Mouse (Mus musculus): Measurements from ENCODE around the gene Rusc2. TPM values are rescaled to one million over a fixed set of nuclear protein-coding genes. Genes with fewer than 3 reads are reported as not detected.
A peak's percentile ranks its signal among the peaks of the same experiment; 100 is the strongest.

The Rusc2 gene
- 100 to 1,000 TPM; 185 to 188 TPM for total RNA-seq (2021)

DNA sequence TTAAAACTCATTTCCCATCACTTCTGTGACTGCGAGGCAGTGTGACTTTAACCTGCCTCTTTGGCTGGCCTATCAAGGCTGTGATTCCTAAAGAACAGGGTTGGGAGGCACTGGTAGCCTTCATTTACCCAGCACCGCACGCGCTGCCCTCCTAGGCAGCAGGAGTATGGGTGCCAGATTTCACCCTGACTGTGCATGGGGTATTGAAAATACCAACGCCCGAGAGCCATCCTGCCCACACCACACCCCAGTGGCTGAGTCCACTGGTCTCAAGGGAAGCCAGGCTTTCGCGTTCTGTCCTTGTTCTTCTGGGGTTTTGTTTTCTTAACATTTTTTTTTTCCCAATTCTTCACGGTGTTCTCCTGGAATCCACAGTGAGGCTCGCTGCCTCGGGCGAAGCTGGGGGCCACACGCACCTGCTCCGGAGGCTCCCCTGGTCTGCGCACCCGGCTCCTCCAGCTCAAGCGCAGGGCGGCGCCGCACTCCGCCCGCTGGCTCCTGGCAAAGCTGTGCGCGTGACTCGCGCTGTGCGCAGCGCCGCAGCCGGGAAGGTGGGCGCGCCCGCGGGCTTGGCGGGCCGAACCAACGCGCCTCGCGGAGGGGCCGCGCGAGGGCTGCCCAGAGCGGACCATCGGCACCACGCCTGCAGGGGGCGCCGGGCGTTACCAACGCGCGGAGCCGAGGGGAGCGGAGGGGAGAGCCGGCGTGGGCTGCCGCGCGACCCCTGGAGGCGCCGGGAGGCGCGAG, at the start of gene Rusc2:
Gene Rusc2, plus strand, starts transcription at position 572 of the 747 bp plus-strand sequence.
- intact Hi-C loops (cut with DNase I): no loop called here
- peak; percentile 91 for DNase-seq

DNA sequence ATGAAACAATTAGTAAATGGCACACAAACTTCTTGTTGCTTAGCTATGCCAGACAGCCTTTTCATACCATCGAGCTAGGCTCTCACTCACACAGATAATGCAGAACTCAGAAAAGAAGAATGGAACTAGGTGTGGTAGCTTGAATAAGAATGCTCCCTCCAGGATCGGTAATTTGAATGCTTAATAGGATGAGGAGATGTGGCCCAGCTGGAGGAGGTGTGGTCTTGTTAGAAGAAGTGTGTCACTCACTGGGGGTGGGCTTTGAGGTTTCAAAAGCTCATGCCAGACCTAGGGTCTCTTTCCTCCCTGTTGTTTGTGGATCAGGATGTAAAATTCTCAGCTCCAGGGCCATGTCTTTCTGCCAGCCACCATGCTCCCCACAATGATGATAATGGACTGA, 47.0 kb upstream of the Rusc2 start:
- no peak for DNase-seq
- intact Hi-C loops (cut with DNase I): no loop called here

DNA sequence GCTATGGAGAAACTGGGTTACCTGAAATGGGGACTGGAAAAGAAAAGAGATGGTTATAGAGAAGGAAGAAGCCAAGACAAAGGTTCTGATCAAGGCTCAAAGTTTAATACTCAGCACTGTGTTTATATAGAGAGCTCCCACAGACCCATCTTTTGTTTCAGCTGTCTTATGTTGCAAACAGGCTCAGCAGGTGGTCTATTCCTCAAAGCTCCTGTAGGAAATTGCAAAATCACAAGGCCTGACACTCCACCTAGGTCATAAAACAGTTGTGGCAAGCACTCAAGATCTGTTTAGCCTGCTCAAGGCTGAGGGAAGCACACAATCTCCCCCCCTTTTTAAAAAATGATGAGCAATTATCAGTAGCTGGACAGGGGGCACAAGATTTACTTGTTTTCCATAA, 45.6 kb upstream of the Rusc2 start:
- intact Hi-C loops (cut with DNase I): no loop called here
- DNase-seq: no peak

- intact Hi-C loops (cut with DNase I): no loop called here
- DNase-seq: no peak
Observed at GRCm38 (mm10) chr4:43340096-43340804, 41.5 kb upstream of the Rusc2 start.

- intact Hi-C loops (cut with DNase I): no loop called here
- no peak for DNase-seq
Observed at GRCm38 (mm10) chr4:43341276-43341891, 40.4 kb upstream of the Rusc2 start.

- DNase-seq: no peak
- intact Hi-C loops (cut with DNase I): no loop called here
Observed at GRCm38 (mm10) chr4:43342443-43342842, 39.3 kb upstream of the Rusc2 start.

DNA sequence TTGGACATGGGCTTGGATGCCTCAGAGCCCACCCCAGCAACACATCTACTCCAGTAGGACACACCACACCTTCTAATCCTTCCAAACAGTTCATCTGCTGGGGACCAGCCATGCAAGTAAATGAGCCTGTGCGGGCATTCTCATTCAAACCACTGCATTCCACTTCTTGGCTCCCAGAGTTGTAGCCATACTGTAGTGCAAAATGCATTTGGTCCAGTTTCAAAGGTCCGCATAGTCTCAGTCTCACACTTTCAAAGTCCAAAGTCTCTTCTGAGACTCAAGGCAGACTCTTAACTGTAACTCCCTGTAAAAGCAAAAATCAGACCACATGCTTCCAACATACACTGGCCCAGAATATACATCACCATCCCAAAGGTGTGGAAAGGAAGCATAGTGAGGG, 36.8 kb upstream of the Rusc2 start:
- no peak for DNase-seq
- intact Hi-C loops (cut with DNase I): no loop called here

DNA sequence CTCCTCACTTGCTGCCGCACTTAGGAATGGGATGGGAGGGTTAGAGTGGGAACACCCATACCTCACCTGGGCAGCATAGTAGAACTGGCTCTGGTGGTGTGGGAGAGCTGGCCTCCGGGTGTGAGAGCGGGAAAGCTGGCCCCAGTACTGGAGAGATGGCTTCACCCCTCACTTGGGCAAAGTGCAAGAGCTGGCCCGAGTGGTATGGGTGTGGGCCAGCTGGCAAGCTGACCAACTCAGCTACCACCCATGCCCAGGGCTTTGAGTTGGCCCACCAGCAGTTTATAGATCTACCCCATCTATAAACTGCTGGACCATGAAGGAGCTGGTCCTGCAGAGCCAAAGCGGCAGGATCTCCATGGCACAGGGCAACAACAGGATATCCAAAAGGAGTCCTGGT, 32.6 kb upstream of the Rusc2 start:
- intact Hi-C loops (cut with DNase I): no loop called here
- DNase-seq: peak; percentile 27

DNA sequence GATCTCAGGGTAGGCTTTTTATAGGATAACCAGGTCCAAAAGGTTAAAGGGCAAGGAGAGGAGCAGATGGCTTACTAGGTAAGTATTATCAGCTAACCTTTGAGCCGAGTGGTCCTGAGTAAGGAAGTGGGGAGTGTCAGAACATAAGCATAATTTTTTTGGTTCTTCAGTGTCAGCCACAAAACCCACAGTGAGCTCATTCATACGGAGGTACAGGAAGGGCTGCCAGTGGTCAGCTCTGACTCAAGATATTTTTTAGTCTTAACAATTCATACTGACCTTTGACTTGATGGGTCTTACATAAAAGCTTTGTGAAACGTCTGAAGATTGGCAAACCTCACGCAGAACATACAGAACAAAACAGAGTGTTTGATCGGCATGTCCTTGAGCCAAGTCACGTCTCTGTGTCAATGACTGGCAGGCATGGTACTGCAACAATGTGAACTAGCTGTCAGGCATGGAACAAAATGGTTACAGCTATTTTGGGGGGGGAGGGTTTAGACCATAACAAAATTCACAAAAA, 31.7 kb upstream of the Rusc2 start:
- intact Hi-C loops (cut with DNase I): no loop called here
- no peak for DNase-seq

DNA sequence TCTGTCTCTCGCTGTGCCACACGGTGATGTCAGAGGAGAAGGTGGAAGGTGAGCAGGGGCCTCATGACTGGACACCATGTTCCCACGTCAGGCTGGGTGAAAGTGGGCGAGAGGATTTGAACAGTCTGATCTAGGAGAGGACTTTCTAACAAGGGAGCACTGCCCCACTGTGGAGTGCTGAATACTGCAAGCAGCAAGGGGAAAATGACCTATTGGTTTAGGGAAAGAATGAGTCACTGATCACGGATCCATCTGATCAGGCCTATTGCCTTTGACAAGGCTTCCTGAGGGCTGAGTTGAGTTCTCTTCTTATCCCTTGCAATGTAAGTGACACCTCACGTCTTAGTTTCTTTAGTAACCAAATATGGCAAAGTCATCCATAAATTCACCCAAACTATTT, 28.1 kb upstream of the Rusc2 start:
- intact Hi-C loops (cut with DNase I): no loop called here

DNA sequence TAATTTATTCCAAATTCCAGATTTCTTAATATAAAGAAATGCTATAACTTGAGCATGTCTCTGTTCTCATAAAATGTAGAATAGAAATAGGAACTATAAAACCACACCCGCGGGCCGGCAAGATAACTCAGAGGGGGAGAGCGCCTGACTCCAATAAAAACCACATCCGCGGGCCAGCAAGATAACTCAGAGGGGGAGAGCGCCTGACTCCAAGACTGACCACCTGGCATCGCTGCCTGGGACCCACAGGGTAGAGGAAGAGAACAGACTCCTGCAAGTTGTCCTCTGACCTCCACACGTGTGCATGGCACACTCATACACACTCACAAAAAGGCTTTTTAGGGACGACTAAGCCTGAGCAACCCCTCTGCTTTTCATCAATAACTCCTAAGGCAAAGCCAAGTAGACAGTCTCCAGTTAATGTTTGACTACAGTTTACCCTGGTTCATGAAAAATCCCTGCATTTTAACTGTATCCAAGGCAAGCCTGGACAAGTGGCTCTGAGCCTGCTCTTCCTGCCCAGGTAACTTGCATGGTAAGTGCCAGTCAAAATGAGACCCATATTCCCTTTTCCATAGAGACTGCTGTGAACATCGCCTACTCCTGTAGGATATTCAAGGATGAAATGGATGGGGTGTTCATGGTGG, 16.7 kb upstream of the Rusc2 start:
- intact Hi-C loops (cut with DNase I): no loop called here
- DNase-seq: no peak

More for the DNA sequence above, 28.1 kb upstream of the Rusc2 start:
- no peak for DNase-seq

- DNase-seq: no peak
- intact Hi-C loops (cut with DNase I): no loop called here
Observed at GRCm38 (mm10) chr4:43367295-43367694, 14.5 kb upstream of the Rusc2 start.

- intact Hi-C loops (cut with DNase I): no loop called here
- DNase-seq: no peak
Observed at GRCm38 (mm10) chr4:43367787-43368186, 14.0 kb upstream of the Rusc2 start.

DNA sequence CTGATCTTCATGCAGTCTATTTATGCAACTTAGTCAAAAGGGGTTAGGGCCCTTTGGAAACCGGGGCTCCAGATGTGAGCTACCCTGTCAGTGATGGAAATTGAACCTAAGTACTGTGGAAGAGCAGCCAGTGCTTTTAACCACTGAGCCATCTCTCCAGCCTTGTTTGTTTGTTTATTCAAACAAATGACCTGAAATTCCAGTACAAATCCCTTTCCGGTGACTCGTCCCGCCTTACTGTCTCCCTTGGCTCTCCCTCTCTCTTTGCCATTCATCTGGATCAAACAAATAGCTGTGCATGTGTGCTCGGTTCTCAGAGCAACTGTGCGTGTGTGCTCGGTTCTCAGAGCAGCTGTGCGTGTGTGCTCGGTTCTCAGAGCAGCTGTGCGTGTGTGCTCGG, 10.4 kb upstream of the Rusc2 start:
- DNase-seq: no peak
- intact Hi-C loops (cut with DNase I): no loop called here

GRCm38 (mm10) chr4:43372155-43372554, 9.6 kb upstream of the Rusc2 start:
- intact Hi-C loops (cut with DNase I): no loop called here

DNA sequence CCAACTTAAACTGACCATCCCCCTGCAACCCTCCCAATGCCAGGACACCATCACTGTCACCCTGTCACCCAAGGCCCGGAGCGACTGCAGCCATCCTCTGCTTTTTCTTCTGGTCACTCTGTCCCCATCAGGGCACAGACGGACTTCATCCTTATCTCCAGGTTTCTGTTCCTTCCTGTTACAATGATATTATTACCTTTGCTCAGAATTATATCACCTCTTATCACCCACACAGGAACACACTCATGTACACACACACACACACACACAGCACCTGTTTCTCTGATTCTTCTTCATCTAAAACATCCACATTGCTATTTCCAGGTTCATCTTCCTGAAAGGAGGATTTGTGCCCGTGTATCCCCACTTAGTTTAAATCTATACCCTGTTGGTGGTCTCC, 7.5 kb upstream of the Rusc2 start:
- no peak for DNase-seq
- intact Hi-C loops (cut with DNase I): no loop called here

More at GRCm38 (mm10) chr4:43372155-43372554, 9.6 kb upstream of the Rusc2 start:
- no peak for DNase-seq

DNA sequence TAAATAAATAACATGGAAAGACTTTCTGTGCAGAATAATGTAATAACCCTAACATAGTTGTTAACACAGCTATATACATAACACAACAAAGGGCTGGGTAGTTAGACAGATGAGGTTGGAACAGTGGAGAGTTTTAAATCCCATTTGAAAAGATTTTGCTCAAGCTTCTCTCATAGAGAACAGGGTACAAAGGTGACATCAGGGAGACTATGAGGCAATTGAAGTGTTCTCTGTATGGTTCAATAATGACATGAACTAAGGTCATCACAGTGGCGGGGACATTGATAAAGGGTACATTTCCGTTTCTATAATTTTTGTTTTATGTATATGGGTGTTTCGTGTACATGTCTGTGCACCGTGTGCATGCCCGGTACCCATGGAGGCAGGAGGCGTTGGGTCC, 2.2 kb upstream of the Rusc2 start:
- no peak for DNase-seq
- intact Hi-C loops (cut with DNase I): no loop called here

DNA sequence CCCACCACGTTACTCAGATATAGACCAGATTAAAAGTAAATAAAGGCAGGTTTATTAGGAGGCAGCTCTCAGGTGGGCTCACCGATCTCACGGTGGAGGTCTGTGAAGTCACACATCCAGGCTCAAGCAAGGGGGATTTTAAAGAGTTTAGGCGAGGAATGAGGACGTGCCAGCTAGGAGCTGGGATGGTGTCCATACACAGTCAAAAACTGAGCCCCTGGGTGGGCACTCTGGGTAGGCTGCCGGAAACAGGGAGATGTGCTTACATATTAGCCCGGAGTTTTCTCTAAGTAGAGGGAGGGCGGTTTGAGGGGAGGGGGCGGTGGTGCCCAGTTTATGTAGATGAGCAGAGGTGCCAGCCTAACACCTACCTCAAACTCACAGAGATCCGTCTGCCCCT, 828 bp upstream of the Rusc2 start:
- no peak for DNase-seq
- intact Hi-C loops (cut with DNase I): no loop called here

DNA sequence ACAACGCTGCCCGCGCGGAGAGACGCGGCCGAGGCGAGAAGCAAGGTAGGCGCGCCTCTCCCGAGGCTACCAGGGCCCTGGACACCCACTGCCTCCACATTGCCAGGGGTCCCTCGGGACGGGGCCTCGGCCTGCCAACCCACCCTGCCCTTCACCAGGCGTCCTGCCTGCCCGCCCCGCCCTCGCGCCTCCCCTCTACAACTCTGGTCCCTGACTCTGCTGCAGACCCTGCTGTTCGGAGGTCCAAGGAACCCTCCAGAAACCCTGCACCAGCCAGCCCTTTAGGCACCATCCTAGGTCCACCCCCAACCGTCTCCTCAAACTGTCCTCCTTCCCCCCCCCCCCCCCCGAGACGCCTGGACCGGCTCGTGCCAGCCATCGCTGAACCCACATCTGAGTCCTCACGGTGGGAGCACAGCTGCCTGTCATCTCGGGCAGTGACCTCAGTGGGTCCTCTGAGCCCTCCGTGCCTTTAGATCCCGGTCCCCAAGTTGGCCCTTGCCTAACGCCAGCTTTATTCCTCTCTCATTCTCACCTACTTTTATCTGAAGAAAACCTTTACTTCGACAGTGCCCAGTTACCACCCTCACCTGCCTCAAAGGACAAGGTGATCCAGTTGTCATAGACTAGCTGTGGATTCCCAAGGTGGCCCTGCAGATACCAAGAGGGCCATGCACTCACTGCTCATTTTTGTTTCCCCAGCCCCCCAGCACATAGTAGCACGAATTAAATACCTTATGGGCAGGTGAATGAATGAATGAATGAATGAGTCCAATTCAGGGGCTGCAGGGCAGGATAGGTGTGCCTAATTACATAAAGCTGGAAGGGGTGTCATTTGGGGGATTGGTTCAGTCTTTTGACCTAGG, 609 bp downstream of the Rusc2 start:
- intact Hi-C loops (cut with DNase I): no loop called here
- DNase-seq: no peak
